Mouse (Mus musculus): ENCODE results near the gene Atpaf2. TPM values are rescaled to one million over a fixed set of nuclear protein-coding genes. Genes with fewer than 3 reads are reported as not detected.
"Not testable (repeated sequence)": the region's sequence is repeated elsewhere in the genome, so short reads cannot be mapped to it uniquely, and the experiment has no call there.

Atpaf2 gene
- total RNA-seq (2021) = 10 to 100 TPM; 28.9 to 30.5 TPM

- intact Hi-C loops (cut with DNase I) = loop anchor here (10.0 kb wide), 4 partner anchors 113 to 533 kb away; partner anchors contain the start of gene Rai1
These were observed at the start of gene Atpaf2 for GRCm38 (mm10) chr11:60417717-60418472. Atpaf2 (minus strand) TSS chr11:60418457.

GRCm38 (mm10) chr11:60465943-60466380 is 47.7 kb upstream of the Atpaf2 start:
- DNase-seq = no peak
- intact Hi-C loops (cut with DNase I) = no loop called here

More at GRCm38 (mm10) chr11:60417717-60418472, at the start of gene Atpaf2:
- DNase-seq = peak; percentile 39

GRCm38 (mm10) chr11:60457973-60458372 is 39.7 kb upstream of the Atpaf2 start:
- DNase-seq = no peak
- intact Hi-C loops (cut with DNase I) = loop anchor here (10.0 kb wide), 1 partner anchor 87 kb away; no protein-coding TSS in a partner anchor

- intact Hi-C loops (cut with DNase I) = loop anchor here (10.0 kb wide), 1 partner anchor 90 kb away; no protein-coding TSS in a partner anchor
- no peak for DNase-seq
These were observed 36.5 kb upstream of the Atpaf2 start for GRCm38 (mm10) chr11:60454745-60455087.

- intact Hi-C loops (cut with DNase I) = loop anchor here (10.0 kb wide), 1 partner anchor 91 kb away; no protein-coding TSS in a partner anchor
- DNase-seq = peak; percentile 88
These were observed 36.0 kb upstream of the Atpaf2 start, which contains the start of gene Drg2 for GRCm38 (mm10) chr11:60454080-60454744. Drg2 (plus strand) TSS chr11:60454591.

GRCm38 (mm10) chr11:60444007-60444406 is 25.8 kb upstream of the Atpaf2 start:
- no peak for DNase-seq
- intact Hi-C loops (cut with DNase I) = no loop called here

GRCm38 (mm10) chr11:60442896-60443295 is 24.6 kb upstream of the Atpaf2 start:
- DNase-seq = no peak
- intact Hi-C loops (cut with DNase I) = no loop called here

GRCm38 (mm10) chr11:60440176-60440575 is 21.9 kb upstream of the Atpaf2 start:
- intact Hi-C loops (cut with DNase I) = no loop called here
- DNase-seq = no peak

GRCm38 (mm10) chr11:60439621-60440020 is 21.4 kb upstream of the Atpaf2 start:
- DNase-seq; intact Hi-C loops (cut with DNase I): not testable (repeated sequence)

- intact Hi-C loops (cut with DNase I) = no loop called here
- DNase-seq = no peak
These were observed 18.4 kb upstream of the Atpaf2 start for GRCm38 (mm10) chr11:60436618-60437017.

GRCm38 (mm10) chr11:60435133-60435532 is 16.9 kb upstream of the Atpaf2 start:
- intact Hi-C loops (cut with DNase I) = no loop called here
- no peak for DNase-seq

GRCm38 (mm10) chr11:60433501-60433900 is 15.2 kb upstream of the Atpaf2 start:
- DNase-seq = no peak
- intact Hi-C loops (cut with DNase I) = no loop called here

- DNase-seq = no peak
- intact Hi-C loops (cut with DNase I) = no loop called here
These were observed 9.4 kb upstream of the Atpaf2 start for GRCm38 (mm10) chr11:60427628-60428027.

GRCm38 (mm10) chr11:60426417-60426816 is 8.2 kb upstream of the Atpaf2 start:
- intact Hi-C loops (cut with DNase I) = no loop called here
- no peak for DNase-seq

GRCm38 (mm10) chr11:60423006-60423405 is 4.7 kb upstream of the Atpaf2 start:
- DNase-seq = no peak
- intact Hi-C loops (cut with DNase I) = no loop called here

- DNase-seq = no peak
- intact Hi-C loops (cut with DNase I) = no loop called here
These were observed 3.9 kb upstream of the Atpaf2 start for GRCm38 (mm10) chr11:60422046-60422668.

GRCm38 (mm10) chr11:60418473-60418803 is 181 bp upstream of the Atpaf2 start:
- intact Hi-C loops (cut with DNase I) = loop anchor here (10.0 kb wide), 4 partner anchors 114 to 534 kb away; partner anchors contain the start of gene Rai1
- no peak for DNase-seq

GRCm38 (mm10) chr11:60416963-60417716 is 1.1 kb downstream of the Atpaf2 start, which contains the start of gene Gid4:
Gid4 (plus strand) TSS chr11:60417145.
- intact Hi-C loops (cut with DNase I) = loop anchor here (10.0 kb wide), 4 partner anchors 112 to 532 kb away; partner anchors contain the start of gene Rai1
- DNase-seq = peak; percentile 99

- DNase-seq = no peak
- intact Hi-C loops (cut with DNase I) = loop anchor here (10.0 kb wide), 4 partner anchors 112 to 532 kb away; partner anchors contain the start of gene Rai1
These were observed 1.7 kb downstream of the Atpaf2 start for GRCm38 (mm10) chr11:60416590-60416962.

GRCm38 (mm10) chr11:60412921-60413320 is 5.3 kb downstream of the Atpaf2 start:
- DNase-seq = no peak
- intact Hi-C loops (cut with DNase I) = loop anchor here (10.0 kb wide), 4 partner anchors 108 to 528 kb away; partner anchors contain the start of gene Rai1
